Mouse (Mus musculus) kidney, embryonic 15.5 days (tissue): ENCODE measurements at regions not wholly inside any gene's neighbourhood (a gene's known extent, or its start where the extent isn't known, plus 50 kb on each side); places are given as distances from the start of the nearest gene placed in this dataset.

Source experiments
- ATAC-seq: fragments of 200-750 bp; cut with Nextera tagmentation; replicated peaks from 2 replicates; pipeline ENCODE4 v1.8.0; 2017; ENCODE audit warnings: moderate TSS enrichment; ENCODE audit not compliant: low FRiP score
- H3K27ac ChIP-seq: fragments of 300-500 bp; sonication (generic); 2 replicates; pipeline ENCODE4 v1.5.1; 2015; ENCODE audit warnings: mild to moderate bottlenecking, inconsistent platforms
- H3K27me3 ChIP-seq: fragments of 300-500 bp; sonication (generic); 2 replicates; pipeline ENCODE4 v1.6.1; 2015; ENCODE audit warnings: inconsistent platforms
- H3K36me3 ChIP-seq: fragments of 300-500 bp; sonication (generic); 2 replicates; pipeline ENCODE4 v1.6.1; 2015; ENCODE audit warnings: inconsistent platforms
- H3K4me1 ChIP-seq: fragments of 300-500 bp; sonication (generic); 2 replicates; pipeline ENCODE4 v1.6.1; 2015; ENCODE audit warnings: inconsistent platforms
- H3K4me2 ChIP-seq: fragments of 300-500 bp; sonication (generic); 2 replicates; pipeline ENCODE4 v1.6.1; 2015; ENCODE audit warnings: moderate library complexity, mild to moderate bottlenecking, inconsistent platforms
- H3K4me3 ChIP-seq: fragments of 300-500 bp; sonication (generic); replicated peaks from 2 replicates; pipeline ENCODE4 v1.5.1; 2015; ENCODE audit warnings: mild to moderate bottlenecking, inconsistent platforms
- H3K9ac ChIP-seq: fragments of 300-500 bp; sonication (generic); 2 replicates; pipeline ENCODE4 v1.6.1; 2015; ENCODE audit warnings: mild to moderate bottlenecking, inconsistent platforms
- H3K9me3 ChIP-seq: fragments of 300-500 bp; sonication (generic); replicated peaks from 2 replicates; pipeline ENCODE4 v1.6.1; 2016; ENCODE audit warnings: inconsistent platforms
- WGBS: fragments of 180-500 bp; shearing (Covaris S2); methylation state at CpG from one replicate; pipeline ENCODE4 v1.1.7; 2015; ENCODE audit warnings: mixed read lengths; 5-methylcytosine and 5-hydroxymethylcytosine counted together

GRCm38 (mm10) chr2:75029089-75029693 lies 203.6 kb downstream of the Mtx2 start:
- Histone ChIP-seq H3K4me3 (no peak overlapping the region), H3K27me3 (peaks cover 4% of the 10 kb centered on the region; the same call in 1 of the 2 replicates), H3K9ac (no peak overlapping the region), H3K27ac (0 out of 2 replicates have a peak overlapping the region, but pooled peaks have one; percentile 13), H3K9me3 (no peaks in the 10 kb centered on the region), H3K4me1 (peaks cover 14% of the 10 kb centered on the region), H3K36me3 (no peaks in the 10 kb centered on the region), H3K4me2 (0 out of 2 replicates have a peak overlapping the region, but pooled peaks have one; percentile 6)
- 24% methylated on average over 8 of the region's 8 CpGs for WGBS
- no peak for ATAC-seq

GRCm38 (mm10) chr2:75034708-75035107 lies 209.1 kb downstream of the Mtx2 start:
- Histone ChIP-seq H3K9ac (no peak overlapping the region), H3K27me3 (no peaks in the 10 kb centered on the region), H3K4me2 (no peak overlapping the region), H3K4me1 (0 out of 2 replicates have a peak, but pooled peaks cover 6% of the 10 kb centered on the region), H3K27ac (no peak overlapping the region), H3K4me3 (no peak overlapping the region), H3K9me3 (no peaks in the 10 kb centered on the region), H3K36me3 (no peaks in the 10 kb centered on the region)
- 42% methylated on average over 3 of the region's 3 CpGs for WGBS
- ATAC-seq = no peak

GRCm38 (mm10) chr2:75039066-75039465 lies 213.5 kb downstream of the Mtx2 start:
- Histone ChIP-seq H3K27me3 (no peaks in the 10 kb centered on the region), H3K9ac (no peak overlapping the region), H3K27ac (no peak overlapping the region), H3K9me3 (no peaks in the 10 kb centered on the region), H3K4me3 (no peak overlapping the region), H3K4me2 (no peak overlapping the region), H3K36me3 (no peaks in the 10 kb centered on the region), H3K4me1 (0 out of 2 replicates have a peak, but pooled peaks cover 6% of the 10 kb centered on the region)
- 35% methylated on average over 3 of the region's 3 CpGs for WGBS
- ATAC-seq = no peak

- no peak for ATAC-seq
- Histone ChIP-seq H3K27ac (no peak overlapping the region), H3K4me1 (no peaks in the 10 kb centered on the region), H3K27me3 (no peaks in the 10 kb centered on the region), H3K4me3 (no peak overlapping the region), H3K4me2 (no peak overlapping the region), H3K36me3 (no peaks in the 10 kb centered on the region), H3K9ac (no peak overlapping the region), H3K9me3 (no peaks in the 10 kb centered on the region)
- WGBS = 82% methylated on average over 6 of the region's 6 CpGs
Observed at GRCm38 (mm10) chr2:75046892-75047291, 221.3 kb downstream of the Mtx2 start.

DNA sequence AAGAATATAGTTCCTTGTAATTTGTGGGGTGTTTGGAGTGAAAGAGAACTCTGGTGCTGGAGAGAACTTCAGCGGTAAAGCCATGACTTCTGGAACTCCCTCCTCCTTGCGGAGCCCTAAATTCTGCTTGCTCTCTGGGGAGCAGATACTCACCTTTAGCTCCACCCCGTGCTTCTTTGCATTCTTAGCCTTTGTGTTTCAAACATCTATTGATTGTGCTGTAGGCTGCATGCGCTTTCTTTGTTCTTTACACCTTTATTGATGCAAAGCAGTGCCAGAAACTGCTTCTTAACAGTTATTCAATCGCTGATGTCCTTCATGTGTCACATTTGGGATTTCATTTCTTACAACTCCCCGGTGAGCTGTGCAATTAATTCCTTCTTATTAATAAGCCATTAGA lies 222.5 kb downstream of the Mtx2 start:
- H3K36me3 ChIP-seq = no peaks in the 10 kb centered on the region
- H3K27me3 ChIP-seq = no peaks in the 10 kb centered on the region
- no peak overlapping the region for H3K4me3 ChIP-seq
- no peak overlapping the region for H3K9ac ChIP-seq
- 43% methylated on average over 6 of the region's 6 CpGs for WGBS
- no peak overlapping the region for H3K27ac ChIP-seq
- no peak overlapping the region for H3K4me2 ChIP-seq
- ATAC-seq = no peak
- no peaks in the 10 kb centered on the region for H3K9me3 ChIP-seq
- no peaks in the 10 kb centered on the region for H3K4me1 ChIP-seq

DNA sequence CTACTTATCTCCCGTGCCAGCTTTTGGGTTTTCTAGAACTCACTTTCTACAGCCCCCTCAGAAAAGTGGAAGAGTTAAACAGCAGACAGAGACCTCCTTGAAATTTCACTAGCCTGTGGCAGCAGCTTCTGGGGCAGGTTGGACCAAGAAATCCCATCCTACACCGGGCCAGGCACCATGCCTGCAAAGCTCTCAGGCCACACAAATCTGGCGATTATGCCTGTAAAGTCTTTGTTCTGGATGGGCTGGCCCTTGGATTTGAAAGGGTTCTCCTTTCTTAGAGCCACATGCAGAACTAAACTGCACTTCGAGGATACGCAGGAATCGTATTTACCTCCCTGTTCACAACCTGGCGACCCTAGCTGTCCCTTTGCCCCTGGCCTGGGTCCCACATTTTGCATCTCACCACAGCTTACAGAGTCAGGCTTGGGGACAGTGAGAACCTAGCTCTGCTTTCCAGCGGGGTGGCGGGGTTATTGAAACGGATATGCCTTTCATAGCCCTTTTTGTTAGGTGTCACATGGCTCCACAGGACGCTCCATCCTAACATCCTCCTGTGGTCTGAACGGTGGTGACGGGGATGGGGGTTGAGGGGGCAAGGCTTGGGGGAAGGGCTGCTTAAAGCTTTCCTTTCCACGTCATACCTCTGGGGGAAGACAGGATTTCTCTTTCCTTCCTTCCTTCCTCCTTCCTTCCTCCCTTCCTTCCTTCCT lies 229.0 kb downstream of the Mtx2 start:
- Histone ChIP-seq H3K27me3 (peaks cover 5% of the 10 kb centered on the region; the same call in 1 of the 2 replicates), H3K27ac (no peak overlapping the region), H3K4me3 (peak overlapping the region; percentile 40), H3K4me1 (peaks cover 6% of the 10 kb centered on the region), H3K36me3 (no peaks in the 10 kb centered on the region), H3K4me2 (peak overlapping the region; percentile 62), H3K9me3 (no peaks in the 10 kb centered on the region), H3K9ac (0 out of 2 replicates have a peak overlapping the region, but pooled peaks have one; percentile 22)
- 17% methylated on average over 14 of the region's 14 CpGs for WGBS
- peak; percentile 61 for ATAC-seq

GRCm38 (mm10) chr2:75055187-75055543 lies 229.6 kb downstream of the Mtx2 start:
- Histone ChIP-seq H3K9me3 (no peaks in the 10 kb centered on the region), H3K4me1 (peaks cover 12% of the 10 kb centered on the region), H3K4me2 (peak overlapping the region; percentile 62), H3K27me3 (peaks cover 10% of the 10 kb centered on the region; the same call in 1 of the 2 replicates), H3K4me3 (peak overlapping the region; percentile 40), H3K9ac (no peak overlapping the region), H3K36me3 (no peaks in the 10 kb centered on the region), H3K27ac (no peak overlapping the region)
- no peak; the same call in 1 of the 2 replicates for ATAC-seq
- WGBS = under 1% methylated on average over 6 of the region's 6 CpGs

- Histone ChIP-seq H3K9ac (no peak overlapping the region), H3K4me1 (peaks cover 52% of the 10 kb centered on the region), H3K27ac (no peak overlapping the region), H3K36me3 (no peaks in the 10 kb centered on the region), H3K27me3 (peaks cover 11% of the 10 kb centered on the region; the same call in 1 of the 2 replicates), H3K4me3 (no peak overlapping the region), H3K9me3 (no peaks in the 10 kb centered on the region), H3K4me2 (0 out of 2 replicates have a peak overlapping the region, but pooled peaks have one; percentile 25)
- ATAC-seq = no peak
- WGBS = 19% methylated on average over 7 of the region's 7 CpGs
Observed at GRCm38 (mm10) chr2:75061009-75061408, 235.4 kb downstream of the Mtx2 start.

DNA sequence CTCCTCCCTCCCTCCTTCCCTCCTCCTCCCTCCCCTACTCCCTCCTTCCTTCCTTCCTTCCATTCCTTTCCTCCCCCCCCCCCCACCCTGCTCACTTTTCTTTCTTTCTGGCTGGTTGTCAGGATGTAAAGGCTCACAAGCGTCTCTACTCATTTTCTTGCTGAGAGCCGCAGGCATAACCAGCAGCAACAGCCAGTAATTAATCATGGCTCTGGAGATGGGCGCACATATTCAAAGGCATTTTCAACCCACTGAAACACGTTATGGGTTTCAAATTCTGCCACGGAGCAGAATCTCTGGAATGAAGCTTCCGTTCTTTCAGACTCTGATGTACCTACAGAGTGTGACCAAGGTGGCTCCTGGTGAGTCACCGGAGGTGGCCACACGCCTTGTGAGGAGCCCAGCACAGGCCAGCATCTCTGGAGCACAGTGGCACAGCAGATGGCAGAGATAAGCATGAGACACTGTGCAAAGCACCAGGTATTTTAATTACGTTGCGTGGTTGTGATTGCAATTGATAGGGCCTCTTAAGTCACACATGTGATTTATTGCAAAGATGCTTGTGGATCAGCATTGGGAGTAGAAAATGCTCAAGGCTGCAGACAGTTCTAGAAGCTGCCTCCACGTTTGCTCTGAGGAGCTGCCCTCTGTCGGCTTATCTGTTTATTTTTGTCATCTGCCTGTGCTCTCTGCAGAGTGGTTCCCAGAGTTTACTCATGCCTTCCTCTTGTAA lies 236.0 kb downstream of the Mtx2 start:
- Histone ChIP-seq H3K9me3 (no peaks in the 10 kb centered on the region), H3K4me3 (no peak overlapping the region), H3K27me3 (peaks cover 8% of the 10 kb centered on the region; the same call in 1 of the 2 replicates), H3K4me2 (peak overlapping the region; percentile 30; the same call in 1 of the 2 replicates), H3K36me3 (no peaks in the 10 kb centered on the region), H3K4me1 (peaks cover 52% of the 10 kb centered on the region), H3K27ac (0 out of 2 replicates have a peak overlapping the region, but pooled peaks have one; percentile 48), H3K9ac (no peak overlapping the region)
- 17% methylated on average over 12 of the region's 12 CpGs for WGBS
- ATAC-seq = no peak; the same call in 1 of the 2 replicates

- Histone ChIP-seq H3K36me3 (no peaks in the 10 kb centered on the region), H3K27ac (0 out of 2 replicates have a peak overlapping the region, but pooled peaks have one; percentile 48), H3K9ac (no peak overlapping the region), H3K4me2 (peak overlapping the region; percentile 30; the same call in 1 of the 2 replicates), H3K4me3 (no peak overlapping the region), H3K27me3 (peaks cover 7% of the 10 kb centered on the region; the same call in 1 of the 2 replicates), H3K9me3 (no peaks in the 10 kb centered on the region), H3K4me1 (peaks cover 52% of the 10 kb centered on the region)
- ATAC-seq = no peak
- WGBS = 66% methylated on average over 7 of the region's 7 CpGs
Observed at GRCm38 (mm10) chr2:75062189-75062510, 236.5 kb downstream of the Mtx2 start.

DNA sequence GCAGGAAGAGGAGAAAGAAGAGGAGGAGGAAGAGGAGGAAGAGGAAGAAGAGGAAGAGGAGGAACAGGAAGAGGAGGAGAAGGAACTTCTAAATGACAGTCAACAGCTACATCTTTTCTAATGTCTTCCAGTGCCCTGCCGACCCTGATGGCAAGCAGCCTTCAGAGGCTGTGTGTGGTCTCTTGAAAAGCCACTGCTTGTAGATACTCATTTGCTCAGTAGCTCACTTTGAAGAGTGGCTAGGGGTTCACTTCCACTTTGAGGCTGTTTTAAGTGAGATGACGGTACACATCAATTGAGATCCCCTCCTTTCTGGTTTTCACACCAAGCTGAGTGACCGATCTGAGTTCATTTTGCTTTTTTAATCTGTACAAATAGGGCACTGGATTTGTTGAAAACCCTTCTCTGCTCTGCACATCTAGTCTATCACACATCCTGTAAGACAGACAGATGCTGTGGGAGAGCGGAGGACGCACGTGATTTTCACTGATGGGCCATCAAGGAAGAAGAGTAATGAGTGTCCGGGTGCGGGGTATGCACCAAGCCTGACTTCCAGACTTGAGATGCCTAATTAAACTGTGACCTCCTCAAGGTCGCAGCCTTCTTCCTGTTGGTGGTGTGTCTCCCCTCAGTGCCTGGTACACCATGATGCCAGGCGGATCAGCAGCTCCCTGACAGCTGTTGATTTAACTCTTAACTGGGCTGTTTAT lies 239.0 kb downstream of the Mtx2 start:
- H3K4me3 ChIP-seq = no peak overlapping the region
- no peaks in the 10 kb centered on the region for H3K36me3 ChIP-seq
- 22% methylated on average over 10 of the region's 10 CpGs for WGBS
- H3K27me3 ChIP-seq = 0 out of 2 replicates have a peak, but pooled peaks cover 7% of the 10 kb centered on the region
- peak overlapping the region; percentile 32; the same call in 1 of the 2 replicates for H3K27ac ChIP-seq
- ATAC-seq = peak; percentile 17
- H3K9ac ChIP-seq = no peak overlapping the region
- no peaks in the 10 kb centered on the region for H3K9me3 ChIP-seq
- no peak overlapping the region for H3K4me2 ChIP-seq
- H3K4me1 ChIP-seq = peaks cover 52% of the 10 kb centered on the region
